Mouse (Mus musculus): ENCODE measurements around the gene Rdh5. TPM values are rescaled to one million over a fixed set of nuclear protein-coding genes. Genes with fewer than 3 reads are reported as not detected.
A peak's percentile ranks its signal among the peaks of the same experiment; 100 is the strongest.

Rdh5 gene
- total and polyA plus RNA-seq, 2 experiments from 2014 or later: 8.8 to 10.5 TPM

GRCm38 (mm10) chr10:128913219-128913618, 9.5 kb downstream of the Rdh5 start:
- Histone ChIP-seq H3K4me2 (ENCODE audit: low read depth, low read length, poor library complexity, severe bottlenecking) (no peak overlapping the region), H3K4me3 (ENCODE audit: low read depth, low read length) (no peak overlapping the region), H3K27me3 (ENCODE audit: insufficient read depth, low read length) (no peaks in the 10 kb centered on the region), H3K9me3 (ENCODE audit: low read length) (no peaks in the 10 kb centered on the region), H3K27ac (ENCODE audit: low read depth, low read length) (no peak overlapping the region), H3K9ac (replicated peaks; ENCODE audit: low read length, poor library complexity, severe bottlenecking) (no peak overlapping the region), H3K4me1 (ENCODE audit: insufficient read depth, low read length) (peaks cover 5% of the 10 kb centered on the region; the same call in 1 of the 2 replicates), H3K36me3 (ENCODE audit: insufficient read depth, low read length) (no peaks in the 10 kb centered on the region; the same call in 1 of the 2 replicates)
- WGBS: 9% methylated on average over 5 of the region's 5 CpGs
- DNase-seq (ENCODE audit: low spot score): peak; percentile 95
- peak; percentile 35 for ATAC-seq (ENCODE audit: low FRiP score)
- peak; percentile 99 for TF ChIP-seq CTCF (IDR thresholded peaks at IDR 0.05)

DNA sequence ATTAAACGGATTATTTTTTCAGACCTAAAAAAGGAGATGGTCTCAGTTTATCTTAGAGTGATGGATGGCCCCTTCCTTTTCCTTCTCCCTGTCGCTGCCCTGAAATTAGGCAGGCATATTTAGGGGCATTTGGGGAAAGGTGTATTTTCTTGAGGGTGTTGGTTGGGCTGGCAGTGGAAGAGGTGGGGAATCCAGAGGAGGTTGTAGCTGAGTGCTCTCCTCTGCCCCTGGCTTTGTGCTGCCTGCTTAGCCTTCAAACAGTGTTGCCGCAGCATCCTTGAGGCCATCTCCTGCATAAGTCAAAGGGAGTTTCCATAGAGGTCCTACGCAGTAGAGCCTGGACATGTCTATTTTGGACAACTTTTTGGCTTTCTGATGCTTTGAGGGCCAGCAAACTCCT, 9.9 kb downstream of the Rdh5 start:
- 89% methylated on average over 4 of the region's 4 CpGs for WGBS
- Histone ChIP-seq H3K4me1 (ENCODE audit: insufficient read depth, low read length) (peaks cover 5% of the 10 kb centered on the region; the same call in 1 of the 2 replicates), H3K27me3 (ENCODE audit: insufficient read depth, low read length) (no peaks in the 10 kb centered on the region), H3K4me2 (ENCODE audit: low read depth, low read length, poor library complexity, severe bottlenecking) (no peak overlapping the region), H3K9ac (replicated peaks; ENCODE audit: low read length, poor library complexity, severe bottlenecking) (no peak overlapping the region), H3K4me3 (ENCODE audit: low read depth, low read length) (no peak overlapping the region), H3K27ac (ENCODE audit: low read depth, low read length) (no peak overlapping the region), H3K9me3 (ENCODE audit: low read length) (no peaks in the 10 kb centered on the region), H3K36me3 (ENCODE audit: insufficient read depth, low read length) (no peaks in the 10 kb centered on the region; the same call in 1 of the 2 replicates)
- no peak for TF ChIP-seq CTCF (IDR thresholded peaks at IDR 0.05)
- ATAC-seq (ENCODE audit: low FRiP score): no peak
- DNase-seq (ENCODE audit: low spot score): no peak

- Histone ChIP-seq H3K27ac (ENCODE audit: low read depth, low read length) (no peak overlapping the region), H3K4me2 (ENCODE audit: low read depth, low read length, poor library complexity, severe bottlenecking) (no peak overlapping the region), H3K36me3 (ENCODE audit: insufficient read depth, low read length) (no peaks in the 10 kb centered on the region), H3K9me3 (ENCODE audit: low read length) (no peaks in the 10 kb centered on the region), H3K4me1 (ENCODE audit: insufficient read depth, low read length) (peaks cover 5% of the 10 kb centered on the region; the same call in 1 of the 2 replicates), H3K4me3 (ENCODE audit: low read depth, low read length) (no peak overlapping the region), H3K9ac (replicated peaks; ENCODE audit: low read length, poor library complexity, severe bottlenecking) (no peak overlapping the region), H3K27me3 (ENCODE audit: insufficient read depth, low read length) (no peaks in the 10 kb centered on the region)
- 82% methylated on average over 4 of the region's 4 CpGs for WGBS
- ATAC-seq (ENCODE audit: low FRiP score) (no peak), DNase-seq (ENCODE audit: low spot score) (no peak)
- no peak for TF ChIP-seq CTCF (IDR thresholded peaks at IDR 0.05)
Measured at GRCm38 (mm10) chr10:128912268-128912667, 10.4 kb downstream of the Rdh5 start.

DNA sequence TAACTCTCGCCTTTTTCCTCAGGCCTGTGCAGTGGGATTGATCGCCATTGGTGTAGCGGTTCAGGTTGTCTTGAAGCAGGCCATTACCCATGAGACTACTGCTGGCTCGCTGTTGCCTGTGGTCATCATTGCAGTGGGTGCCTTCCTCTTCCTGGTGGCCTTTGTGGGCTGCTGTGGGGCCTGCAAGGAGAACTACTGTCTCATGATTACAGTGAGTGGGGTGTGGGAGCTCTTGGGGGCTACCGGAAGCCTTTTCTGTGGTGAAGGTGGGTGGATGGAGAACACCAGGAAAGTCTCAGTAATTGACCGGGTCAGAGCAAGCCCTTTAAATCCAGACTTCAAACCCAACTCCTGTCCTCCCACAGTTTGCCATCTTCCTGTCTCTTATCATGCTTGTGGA, 11.3 kb downstream of the Rdh5 start:
- TF ChIP-seq CTCF (IDR thresholded peaks at IDR 0.05): no peak
- no peaks in the 10 kb centered on the region for H3K36me3 ChIP-seq (ENCODE audit: insufficient read depth, low read length)
- no peak overlapping the region for H3K27ac ChIP-seq (ENCODE audit: low read depth, low read length)
- no peaks in the 10 kb centered on the region for H3K27me3 ChIP-seq (ENCODE audit: insufficient read depth, low read length)
- peak overlapping the region; percentile 73; the same call in 1 of the 2 replicates for H3K4me2 ChIP-seq (ENCODE audit: low read depth, low read length, poor library complexity, severe bottlenecking)
- 90% methylated on average over 6 of the region's 6 CpGs for WGBS
- H3K9ac ChIP-seq (replicated peaks; ENCODE audit: low read length, poor library complexity, severe bottlenecking): no peak overlapping the region
- ATAC-seq (ENCODE audit: low FRiP score) (no peak), DNase-seq (ENCODE audit: low spot score) (no peak)
- H3K4me1 ChIP-seq (ENCODE audit: insufficient read depth, low read length): peaks cover 5% of the 10 kb centered on the region; the same call in 1 of the 2 replicates
- H3K9me3 ChIP-seq (ENCODE audit: low read length): no peaks in the 10 kb centered on the region
- no peak overlapping the region for H3K4me3 ChIP-seq (ENCODE audit: low read depth, low read length)

GRCm38 (mm10) chr10:128910066-128910841, 12.4 kb downstream of the Rdh5 start:
- DNase-seq (ENCODE audit: low spot score) (peak; percentile 76), ATAC-seq (ENCODE audit: low FRiP score) (peak; percentile 52)
- Histone ChIP-seq H3K9ac (replicated peaks; ENCODE audit: low read length, poor library complexity, severe bottlenecking) (peak overlapping the region; percentile 77), H3K36me3 (ENCODE audit: insufficient read depth, low read length) (no peaks in the 10 kb centered on the region), H3K4me1 (ENCODE audit: insufficient read depth, low read length) (peaks cover 5% of the 10 kb centered on the region; the same call in 1 of the 2 replicates), H3K4me3 (ENCODE audit: low read depth, low read length) (peak overlapping the region; percentile 83), H3K4me2 (ENCODE audit: low read depth, low read length, poor library complexity, severe bottlenecking) (peak overlapping the region; percentile 73), H3K9me3 (ENCODE audit: low read length) (no peaks in the 10 kb centered on the region), H3K27me3 (ENCODE audit: insufficient read depth, low read length) (no peaks in the 10 kb centered on the region), H3K27ac (ENCODE audit: low read depth, low read length) (peak overlapping the region; percentile 68)
- WGBS: 2% methylated on average over 49 of the region's 66 CpGs
- TF ChIP-seq CTCF (IDR thresholded peaks at IDR 0.05): no peak

DNA sequence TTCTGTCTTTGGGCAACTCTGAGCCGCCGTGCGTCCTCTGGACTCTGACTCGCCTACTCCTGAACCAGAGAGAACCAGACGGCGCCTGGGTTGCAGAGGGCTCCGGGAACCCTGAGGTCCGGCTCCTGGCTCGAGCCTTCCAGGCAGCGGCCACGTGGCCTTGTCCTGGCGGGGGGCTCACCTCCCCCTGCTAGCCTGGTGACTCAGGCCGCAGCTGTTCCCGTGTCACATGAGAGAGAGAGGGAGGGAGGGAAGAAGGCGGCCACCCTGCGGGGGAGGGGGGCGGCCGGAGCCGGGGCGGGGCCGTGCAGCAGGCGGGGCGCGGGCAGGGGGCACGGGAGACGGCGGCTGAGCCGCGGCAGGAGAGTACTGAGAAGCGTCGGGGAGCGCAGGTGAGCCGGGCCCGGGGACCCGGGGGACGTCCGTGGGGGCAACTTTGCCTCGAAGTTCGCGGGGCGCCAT, 13.1 kb downstream of the Rdh5 start:
- Histone ChIP-seq H3K36me3 (ENCODE audit: insufficient read depth, low read length) (no peaks in the 10 kb centered on the region), H3K9ac (replicated peaks; ENCODE audit: low read length, poor library complexity, severe bottlenecking) (peak overlapping the region; percentile 77), H3K4me1 (ENCODE audit: insufficient read depth, low read length) (peaks cover 5% of the 10 kb centered on the region; the same call in 1 of the 2 replicates), H3K27ac (ENCODE audit: low read depth, low read length) (peak overlapping the region; percentile 68), H3K27me3 (ENCODE audit: insufficient read depth, low read length) (no peaks in the 10 kb centered on the region), H3K4me2 (ENCODE audit: low read depth, low read length, poor library complexity, severe bottlenecking) (peak overlapping the region; percentile 73), H3K4me3 (ENCODE audit: low read depth, low read length) (peak overlapping the region; percentile 83), H3K9me3 (ENCODE audit: low read length) (no peaks in the 10 kb centered on the region)
- TF ChIP-seq CTCF (IDR thresholded peaks at IDR 0.05): no peak
- ATAC-seq (ENCODE audit: low FRiP score): peak; percentile 76
- peak; percentile 84 for DNase-seq (ENCODE audit: low spot score)
- 1% methylated on average over 25 of the region's 41 CpGs for WGBS

Data from midbrain, postnatal 0 days (tissue).